ENCODE assay signal across 9 mouse cellular contexts in genomic region chr4:141488670-141489069, GRCm38 (mm10). TPM values are rescaled to one million over a fixed set of nuclear protein-coding genes. Genes with fewer than 3 reads are reported as not detected.
A peak's percentile ranks its signal among the peaks of the same experiment; 100 is the strongest.
DNase-seq lines count a peak whose midpoint lies in the region; ATAC-seq and TF ChIP-seq lines count a peak whose summit lies in the region.
"Had no signal": no experiment of that assay in that cellular context is flagged by ENCODE, and none has a peak within 500 bp of the region (broad histone marks: within the 10 kb centered on the region; RNA-seq: fewer than 3 reads in every experiment).

No protein-coding gene starts in this region.

- TF ChIP-seq POLR2A in ES-Bruce4 (IDR thresholded peaks at IDR 0.05; ENCODE audit: insufficient read depth, low read length) = no peak

- no peaks in the 10 kb centered on the region for H3K4me1 ChIP-seq in kidney, postnatal 0 days (replicated peaks; ENCODE audit: insufficient read depth, low read length)
- H3K4me1 ChIP-seq in kidney, embryonic 16.5 days (ENCODE audit: insufficient read depth, low read length) = no peaks in the 10 kb centered on the region
- no peaks in the 10 kb centered on the region for H3K4me1 ChIP-seq in ES-Bruce4 (ENCODE audit: control insufficient read depth, insufficient read depth, low read length)
- no peaks in the 10 kb centered on the region for H3K4me1 ChIP-seq in liver, postnatal 0 days (ENCODE audit: insufficient read depth)
- no peaks in the 10 kb centered on the region for H3K4me1 ChIP-seq in neural tube, embryonic 15.5 days
- no peaks in the 10 kb centered on the region for H3K4me1 ChIP-seq in hindbrain, embryonic 14.5 days (replicated peaks; ENCODE audit: control insufficient read depth, insufficient read depth, low read length)
- 0 out of 2 replicates have a peak, but pooled peaks cover 4% of the 10 kb centered on the region for H3K4me1 ChIP-seq in heart, embryonic 10.5 days
- H3K4me1 ChIP-seq: midbrain, embryonic 12.5 days had no signal

- ATAC-seq in kidney, postnatal 0 days (replicated peaks; ENCODE audit: low FRiP score, low read depth) = no peak
- no peak for ATAC-seq in kidney, embryonic 16.5 days (ENCODE audit: low FRiP score, low TSS enrichment)
- no peak for ATAC-seq in liver, postnatal 0 days
- no peak for ATAC-seq in neural tube, embryonic 15.5 days (ENCODE audit: low FRiP score)
- ATAC-seq in hindbrain, embryonic 14.5 days (ENCODE audit: low FRiP score) = no peak

- H3K9me3 ChIP-seq in kidney, postnatal 0 days (replicated peaks; ENCODE audit: low read length) = no peaks in the 10 kb centered on the region
- H3K9me3 ChIP-seq in kidney, embryonic 16.5 days (ENCODE audit: low read length) = no peaks in the 10 kb centered on the region
- H3K9me3 ChIP-seq in ES-Bruce4 (replicated peaks; ENCODE audit: control insufficient read depth, insufficient read depth, low read length, poor library complexity, severe bottlenecking) = no peaks in the 10 kb centered on the region
- no peaks in the 10 kb centered on the region for H3K9me3 ChIP-seq in liver, postnatal 0 days (ENCODE audit: low read length)
- no peaks in the 10 kb centered on the region for H3K9me3 ChIP-seq in neural tube, embryonic 15.5 days (replicated peaks)
- no peaks in the 10 kb centered on the region for H3K9me3 ChIP-seq in hindbrain, embryonic 14.5 days (ENCODE audit: control insufficient read depth, low read length)
- H3K9me3 ChIP-seq in heart, embryonic 10.5 days = no peaks in the 10 kb centered on the region
- H3K9me3 ChIP-seq: midbrain, embryonic 12.5 days had no signal

- TF ChIP-seq EP300 in ES-Bruce4 (IDR thresholded peaks at IDR 0.05; ENCODE audit: insufficient read depth, low read depth, low read length) = no peak
- no peak for TF ChIP-seq EP300 in liver, postnatal 0 days (IDR thresholded peaks at IDR 0.05; ENCODE audit: low read depth)

- no peak overlapping the region for H3K4me3 ChIP-seq in kidney, postnatal 0 days (replicated peaks; ENCODE audit: low read depth, low read length)
- no peak overlapping the region for H3K4me3 ChIP-seq in kidney, embryonic 16.5 days (ENCODE audit: low read length)
- no peak overlapping the region for H3K4me3 ChIP-seq in ES-Bruce4 (ENCODE audit: low read depth, low read length)
- no peak overlapping the region for H3K4me3 ChIP-seq in liver, postnatal 0 days (ENCODE audit: low read depth, low read length)
- no peak overlapping the region for H3K4me3 ChIP-seq in neural tube, embryonic 15.5 days (replicated peaks)
- H3K4me3 ChIP-seq in hindbrain, embryonic 14.5 days (replicated peaks; ENCODE audit: low read length) = no peak overlapping the region
- H3K4me3 ChIP-seq in heart, embryonic 10.5 days = no peak overlapping the region
- H3K4me3 ChIP-seq: midbrain, embryonic 12.5 days had no signal

- H3K27me3 ChIP-seq in kidney, postnatal 0 days (ENCODE audit: insufficient read depth, low read length) = no peaks in the 10 kb centered on the region
- H3K27me3 ChIP-seq in kidney, embryonic 16.5 days (ENCODE audit: insufficient read depth, low read length) = no peaks in the 10 kb centered on the region
- no peaks in the 10 kb centered on the region for H3K27me3 ChIP-seq in ES-Bruce4 (ENCODE audit: control insufficient read depth, insufficient read depth, low read length, poor library complexity, severe bottlenecking)
- H3K27me3 ChIP-seq in liver, postnatal 0 days (ENCODE audit: insufficient read depth, low read length) = no peaks in the 10 kb centered on the region
- H3K27me3 ChIP-seq in neural tube, embryonic 15.5 days (replicated peaks) = no peaks in the 10 kb centered on the region
- no peaks in the 10 kb centered on the region for H3K27me3 ChIP-seq in hindbrain, embryonic 14.5 days (ENCODE audit: control insufficient read depth, insufficient read depth, low read length)
- H3K27me3 ChIP-seq in heart, embryonic 10.5 days (ENCODE audit: insufficient read depth, poor library complexity, severe bottlenecking) = no peaks in the 10 kb centered on the region
- H3K27me3 ChIP-seq: midbrain, embryonic 12.5 days had no signal

- WGBS in kidney, postnatal 0 days = 92% methylated on average over 4 of the region's 4 CpGs
- 91% methylated on average over 4 of the region's 4 CpGs for WGBS in kidney, embryonic 16.5 days
- WGBS in liver, postnatal 0 days (ENCODE audit: insufficient replicate concordance) = 95% methylated on average over 4 of the region's 4 CpGs
- 90% methylated on average over 4 of the region's 4 CpGs for WGBS in neural tube, embryonic 15.5 days
- WGBS in hindbrain, embryonic 14.5 days = 93% methylated on average over 4 of the region's 4 CpGs
- WGBS in heart, embryonic 10.5 days = 93% methylated on average over 4 of the region's 4 CpGs

- no peak overlapping the region for H3K4me2 ChIP-seq in kidney, postnatal 0 days (ENCODE audit: low read length)
- no peak overlapping the region for H3K4me2 ChIP-seq in kidney, embryonic 16.5 days (replicated peaks; ENCODE audit: low read depth, low read length)
- H3K4me2 ChIP-seq in liver, postnatal 0 days (ENCODE audit: low read depth, low read length) = no peak overlapping the region
- H3K4me2 ChIP-seq in neural tube, embryonic 15.5 days = no peak overlapping the region
- H3K4me2 ChIP-seq in hindbrain, embryonic 14.5 days (replicated peaks) = no peak overlapping the region
- H3K4me2 ChIP-seq: midbrain, embryonic 12.5 days had no signal

- no peak overlapping the region for H3K27ac ChIP-seq in kidney, postnatal 0 days
- H3K27ac ChIP-seq in kidney, embryonic 16.5 days (ENCODE audit: low read length) = no peak overlapping the region
- H3K27ac ChIP-seq in ES-Bruce4 (ENCODE audit: insufficient read depth, low read length) = no peak overlapping the region
- no peak overlapping the region for H3K27ac ChIP-seq in liver, postnatal 0 days (ENCODE audit: low read depth)
- no peak overlapping the region for H3K27ac ChIP-seq in neural tube, embryonic 15.5 days (replicated peaks)
- no peak overlapping the region for H3K27ac ChIP-seq in hindbrain, embryonic 14.5 days
- no peak overlapping the region for H3K27ac ChIP-seq in heart, embryonic 10.5 days
- H3K27ac ChIP-seq: midbrain, embryonic 12.5 days had no signal

- H3K36me3 ChIP-seq in kidney, postnatal 0 days (ENCODE audit: insufficient read depth, low read length) = peaks cover 74% of the 10 kb centered on the region
- H3K36me3 ChIP-seq in kidney, embryonic 16.5 days (ENCODE audit: insufficient read depth, low read length) = peaks cover 79% of the 10 kb centered on the region
- H3K36me3 ChIP-seq in ES-Bruce4 (ENCODE audit: control insufficient read depth, insufficient read depth, low read length, poor library complexity, severe bottlenecking) = peaks cover 28% of the 10 kb centered on the region
- H3K36me3 ChIP-seq in liver, postnatal 0 days (replicated peaks; ENCODE audit: insufficient read depth, low read length) = peaks cover 87% of the 10 kb centered on the region
- H3K36me3 ChIP-seq in neural tube, embryonic 15.5 days = peaks cover 94% of the 10 kb centered on the region
- H3K36me3 ChIP-seq in hindbrain, embryonic 14.5 days (replicated peaks; ENCODE audit: control insufficient read depth, insufficient read depth) = peaks cover 99% of the 10 kb centered on the region
- H3K36me3 ChIP-seq in heart, embryonic 10.5 days = peaks cover 98% of the 10 kb centered on the region

- peak; percentile 67 for TF ChIP-seq CTCF in kidney, postnatal 0 days (IDR thresholded peaks at IDR 0.05; ENCODE audit: low read depth)
- peak; percentile 68 for TF ChIP-seq CTCF in ES-Bruce4 (IDR thresholded peaks at IDR 0.05; ENCODE audit: low read depth, low read length)
- TF ChIP-seq CTCF in liver, postnatal 0 days (IDR thresholded peaks at IDR 0.05; ENCODE audit: low read depth) = peak; percentile 71

- DNase-seq in kidney, postnatal 0 days (ENCODE audit: low spot score) = peak; percentile 23
- DNase-seq in 416B (ENCODE audit: low read depth) = peak; percentile 34
- peak; percentile 48 for DNase-seq in liver, postnatal 0 days
- no peak for DNase-seq in hindbrain, embryonic 14.5 days (ENCODE audit: low spot score)
- DNase-seq in heart, embryonic 10.5 days (ENCODE audit: low spot score) = no peak

- no peak overlapping the region for H3K9ac ChIP-seq in kidney, postnatal 0 days (ENCODE audit: low read depth, low read length)
- no peak overlapping the region for H3K9ac ChIP-seq in kidney, embryonic 16.5 days (replicated peaks; ENCODE audit: low read length)
- H3K9ac ChIP-seq in ES-Bruce4 (ENCODE audit: low read depth, poor library complexity, severe bottlenecking) = no peak overlapping the region
- H3K9ac ChIP-seq in liver, postnatal 0 days (replicated peaks) = no peak overlapping the region
- H3K9ac ChIP-seq in neural tube, embryonic 15.5 days (replicated peaks) = no peak overlapping the region
- H3K9ac ChIP-seq in hindbrain, embryonic 14.5 days = no peak overlapping the region
- H3K9ac ChIP-seq: midbrain, embryonic 12.5 days had no signal

RNA-seq across cellular contexts. Expression of gene Zbtb17, which starts 44.2 kb away (rescaled TPM):
- 24.6 and 26.4 TPM in 2 replicates for polyA plus RNA-seq in kidney, postnatal 0 days (2015; fragmentation: Nextera tagmentation; extraction: Ambion mirVana)
- 41.7 and 43.1 TPM in 2 replicates for polyA plus RNA-seq in kidney, embryonic 16.5 days (2015; fragmentation: Nextera tagmentation; extraction: Ambion mirVana)
- 16.4 and 17.1 TPM in 2 replicates for polyA plus RNA-seq in ES-Bruce4 (2011; ENCODE audit: insufficient read depth, insufficient read length, low read depth, missing spikeins)
- 4.6 and 5.5 TPM in 2 replicates for polyA plus RNA-seq in liver, postnatal 0 days (2015; fragmentation: Nextera tagmentation; extraction: Ambion mirVana)
- 34.8 and 34.9 TPM in 2 replicates for polyA plus RNA-seq in neural tube, embryonic 15.5 days (2015; fragmentation: Nextera tagmentation; extraction: Ambion mirVana)
- polyA plus RNA-seq in hindbrain, embryonic 14.5 days (2014; fragmentation: Nextera tagmentation; extraction: Ambion mirVana) = 29.5 and 30.7 TPM in 2 replicates
- polyA plus RNA-seq in heart, embryonic 10.5 days (2016; fragmentation: Nextera tagmentation; extraction: Ambion mirVana) = 31.5 and 33.7 TPM in 2 replicates

RNA-seq across cellular contexts. Expression of gene Spen, which starts 49.7 kb away (rescaled TPM):
- 6.2 and 6.6 TPM in 2 replicates for polyA plus RNA-seq in kidney, postnatal 0 days (2015; fragmentation: Nextera tagmentation; extraction: Ambion mirVana)
- polyA plus RNA-seq in kidney, embryonic 16.5 days (2015; fragmentation: Nextera tagmentation; extraction: Ambion mirVana) = 9.3 and 10.5 TPM in 2 replicates
- polyA plus RNA-seq in ES-Bruce4 (2011; ENCODE audit: insufficient read depth, insufficient read length, low read depth, missing spikeins) = 39.6 and 46.9 TPM in 2 replicates
- 2.3 and 3.0 TPM in 2 replicates for polyA plus RNA-seq in liver, postnatal 0 days (2015; fragmentation: Nextera tagmentation; extraction: Ambion mirVana)
- polyA plus RNA-seq in neural tube, embryonic 15.5 days (2015; fragmentation: Nextera tagmentation; extraction: Ambion mirVana) = 13.4 and 13.7 TPM in 2 replicates
- 20.3 and 20.4 TPM in 2 replicates for polyA plus RNA-seq in hindbrain, embryonic 14.5 days (2014; fragmentation: Nextera tagmentation; extraction: Ambion mirVana)
- polyA plus RNA-seq in heart, embryonic 10.5 days (2016; fragmentation: Nextera tagmentation; extraction: Ambion mirVana) = 6.0 and 8.4 TPM in 2 replicates

RNA-seq across cellular contexts. Expression of gene Srarp, which starts 52.8 kb away (rescaled TPM):
- 0.41 and 0.47 TPM in 2 replicates for polyA plus RNA-seq in kidney, postnatal 0 days (2015; fragmentation: Nextera tagmentation; extraction: Ambion mirVana)
- not detected in 2 replicates for polyA plus RNA-seq in kidney, embryonic 16.5 days (2015; fragmentation: Nextera tagmentation; extraction: Ambion mirVana)
- not detected in 2 replicates for polyA plus RNA-seq in ES-Bruce4 (2011; ENCODE audit: insufficient read depth, insufficient read length, low read depth, missing spikeins)
- polyA plus RNA-seq in liver, postnatal 0 days (2015; fragmentation: Nextera tagmentation; extraction: Ambion mirVana) = not detected in 2 replicates
- polyA plus RNA-seq in neural tube, embryonic 15.5 days (2015; fragmentation: Nextera tagmentation; extraction: Ambion mirVana) = 0.27 and 0.58 TPM in 2 replicates
- polyA plus RNA-seq in hindbrain, embryonic 14.5 days (2014; fragmentation: Nextera tagmentation; extraction: Ambion mirVana) = 0.29 TPM in 1 of 2 replicates, not detected in the other
- polyA plus RNA-seq in heart, embryonic 10.5 days (2016; fragmentation: Nextera tagmentation; extraction: Ambion mirVana) = not detected in 2 replicates

Comparison
In these comparisons a context has a peak if more than half of its experiments do, and no peak if none do; other contexts are left out.
1. DNase-seq: peak in kidney, postnatal 0 days (single experiment), 416B (single experiment) and liver, postnatal 0 days (single experiment); none in hindbrain, embryonic 14.5 days (single experiment) and heart, embryonic 10.5 days (single experiment).
2. Peak in every context shown above with its lines, with median percentiles within 50 percentile points of each other: CTCF ChIP-seq.